Mouse (Mus musculus): ENCODE measurements at regions not wholly inside any gene's neighbourhood (a gene's known extent, or its start where the extent isn't known, plus 50 kb on each side); places are given as distances from the start of the nearest gene placed in this dataset.

DNA sequence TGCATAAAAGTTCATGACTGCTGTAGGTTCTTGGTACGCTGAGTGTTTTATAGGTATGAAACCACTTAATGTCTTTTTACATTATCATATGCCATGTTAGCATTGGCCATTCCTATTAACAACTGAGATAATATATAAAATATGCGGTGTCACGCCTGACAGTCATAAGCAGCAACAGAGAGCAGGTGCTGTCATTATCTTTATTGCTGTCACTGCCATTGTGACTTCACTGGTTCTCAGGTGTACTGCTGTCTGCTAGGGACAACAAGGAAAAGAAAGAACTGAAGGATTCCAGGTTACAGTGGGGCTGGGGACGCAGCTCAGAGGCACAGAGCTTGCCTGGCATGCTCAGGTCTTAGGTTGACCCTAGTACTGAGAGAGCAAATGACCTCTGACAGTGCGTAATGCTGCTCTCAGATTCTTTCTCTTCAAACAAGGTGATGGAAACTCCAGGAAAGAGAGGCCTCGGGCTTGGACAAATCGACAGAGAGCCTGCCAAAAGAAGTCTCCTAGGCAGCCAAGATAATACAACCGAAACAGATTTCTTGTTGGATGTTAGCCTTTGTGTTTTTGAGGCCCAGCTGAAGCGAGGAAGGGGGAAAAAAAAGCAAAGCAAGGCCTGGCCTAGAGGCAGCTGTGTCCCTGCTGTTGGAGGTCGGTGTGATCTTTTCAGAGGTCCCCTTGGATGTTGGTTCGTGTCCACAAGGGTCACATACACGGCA lies 136.3 kb upstream of the Fbxo11 start:
- TF ChIP-seq CTCF (IDR thresholded peaks at IDR 0.05; ENCODE audit: low read depth) (no peak), EP300 (optimal IDR thresholded peaks at IDR 0.05) (no peak)

Measured in stomach, postnatal 0 days (tissue).